Mouse (Mus musculus) gastrocnemius, postnatal 25 days (tissue): ENCODE measurements around the gene Patz1. TPM values are rescaled to one million over a fixed set of nuclear protein-coding genes. Genes with fewer than 3 reads are reported as not detected.

ENCODE experiments used
- DNase-seq: peaks from one replicate; pipeline ENCODE4 v3.0.0; 2022
- long read RNA-seq, 2 experiments: library from polyadenylated mRNA; stranded (forward); transcript quantifications; one replicate each; pipeline ENCODE4 v2.0.0; 2021
- total RNA-seq, 2 experiments: library from RNA; stranded (reverse); gene quantifications; 1 replicate in 1 of 2; 2 replicates in 1 of 2; pipeline ENCODE4 v1.2.3; 2021

Patz1 gene
- 1 to 10 TPM; 9.2 to 9.6 TPM for total RNA-seq
- long read RNA-seq, experiment 1, partial matches to known transcripts = 1 of 5 reads
- long read RNA-seq, experiment 1, other reads (novel, unspliced or antisense) = 2 of 5 reads
- long read RNA-seq, experiment 2, partial matches to known transcripts = 0 of 4 reads
- long read RNA-seq, experiment 2, other reads (novel, unspliced or antisense) = 2 of 4 reads

GRCm38 (mm10) chr11:3288521-3289301, at the start of gene Patz1:
Gene Patz1 (plus strand): TSS chr11:3288874.
- DNase-seq = peak; percentile 8

GRCm38 (mm10) chr11:3242395-3242794, 46.3 kb upstream of the Patz1 start:
- no peak for DNase-seq

GRCm38 (mm10) chr11:3243771-3244170, 44.9 kb upstream of the Patz1 start:
- DNase-seq = no peak

GRCm38 (mm10) chr11:3247387-3247786, 41.3 kb upstream of the Patz1 start:
- no peak for DNase-seq

- DNase-seq = no peak
These were observed 29.1 kb upstream of the Patz1 start for GRCm38 (mm10) chr11:3259537-3259936.

- no peak for DNase-seq
These were observed 23.2 kb upstream of the Patz1 start for GRCm38 (mm10) chr11:3265291-3266078.

- peak; percentile 94 for DNase-seq
These were observed 22.5 kb upstream of the Patz1 start, which contains the start of gene Drg1 for GRCm38 (mm10) chr11:3266079-3266685. Gene Drg1 (minus strand): TSS chr11:3266415.

- DNase-seq = no peak
These were observed 21.5 kb upstream of the Patz1 start for GRCm38 (mm10) chr11:3267133-3267532.

- DNase-seq = no peak
These were observed 19.4 kb upstream of the Patz1 start for GRCm38 (mm10) chr11:3269241-3269640.

GRCm38 (mm10) chr11:3278351-3278750, 10.3 kb upstream of the Patz1 start:
- DNase-seq = no peak

- DNase-seq = no peak
These were observed 8.9 kb upstream of the Patz1 start for GRCm38 (mm10) chr11:3279729-3280128.

- no peak for DNase-seq
These were observed 5.8 kb upstream of the Patz1 start for GRCm38 (mm10) chr11:3282887-3283286.

- DNase-seq = no peak
These were observed 5.0 kb upstream of the Patz1 start for GRCm38 (mm10) chr11:3283645-3284044.

- no peak for DNase-seq
These were observed 2.7 kb upstream of the Patz1 start for GRCm38 (mm10) chr11:3285940-3286339.

GRCm38 (mm10) chr11:3287131-3287530, 1.5 kb upstream of the Patz1 start:
- no peak for DNase-seq

- DNase-seq = no peak
These were observed 753 bp upstream of the Patz1 start for GRCm38 (mm10) chr11:3287921-3288320.

GRCm38 (mm10) chr11:3289302-3289802, 678 bp downstream of the Patz1 start:
- DNase-seq = peak; percentile 82

GRCm38 (mm10) chr11:3289803-3290639, 1.3 kb downstream of the Patz1 start:
- DNase-seq = no peak

GRCm38 (mm10) chr11:3290640-3291310, 2.1 kb downstream of the Patz1 start:
- DNase-seq = peak; percentile 38

- peak; percentile 21 for DNase-seq
These were observed 2.8 kb downstream of the Patz1 start for GRCm38 (mm10) chr11:3291311-3292061.
